Mouse (Mus musculus) embryonic fibroblast, embryonic 13.5 days (primary cell): ENCODE measurements around the gene Mgl2.

ENCODE experiments used
- CTCF ChIP-seq: IDR thresholded peaks from 2 replicates; pipeline ENCODE4 v1.5.1; 2011; ENCODE audit warnings: mild to moderate bottlenecking, control low read depth, low read length, moderate library complexity, borderline replicate concordance; ENCODE audit not compliant: insufficient read depth
- POLR2A ChIP-seq: IDR thresholded peaks from 2 replicates; pipeline ENCODE4 v1.6.1; 2011; ENCODE audit warnings: low read depth, mild to moderate bottlenecking, control low read depth, low read length, moderate library complexity

GRCm38 (mm10) chr11:70114562-70114961 lies 15.6 kb upstream of the Mgl2 start:
- no peak for TF ChIP-seq POLR2A
- TF ChIP-seq CTCF: no peak
